Mouse (Mus musculus) megakaryocyte, embryonic 14.5 days (primary cell): Measurements from ENCODE around the gene Tpst2. TPM values are rescaled to one million over a fixed set of nuclear protein-coding genes. Genes with fewer than 3 reads are reported as not detected.

ENCODE experiments used
- H3K27me3 ChIP-seq: replicated peaks from 2 replicates; pipeline ENCODE3; 2012; ENCODE audit warnings: inconsistent platforms
- H3K36me3 ChIP-seq: replicated peaks from 2 replicates; pipeline ENCODE3; 2012; ENCODE audit warnings: low read length, inconsistent platforms, mixed read lengths
- H3K4me1 ChIP-seq: 2 replicates; pipeline ENCODE4 v1.6.1; 2012; ENCODE audit warnings: inconsistent platforms
- H3K4me3 ChIP-seq: replicated peaks from 2 replicates; pipeline ENCODE3; 2012; ENCODE audit warnings: moderate library complexity, mild to moderate bottlenecking, inconsistent platforms
- H3K9me3 ChIP-seq: 2 replicates; pipeline ENCODE4 v1.6.1; 2012; ENCODE audit warnings: inconsistent platforms
- FLI1 ChIP-seq: IDR thresholded peaks from 2 replicates; pipeline ENCODE4 v1.6.1; 2012; ENCODE audit warnings: low read length, inconsistent platforms, mixed read lengths
- GATA1 ChIP-seq: IDR thresholded peaks from 3 replicates; pipeline ENCODE4 v1.6.1; 2012; ENCODE audit warnings: mixed read lengths, low read length, inconsistent platforms, borderline replicate concordance
- polyA plus RNA-seq: library from polyadenylated mRNA; stranded (reverse); fragments of >175 nt; gene quantifications from 2 replicates; pipeline ENCODE4 v1.2.3, GENCODE M21; 2012; ENCODE audit warnings: low replicate concordance; ENCODE audit not compliant: insufficient read depth

The Tpst2 gene
- polyA plus RNA-seq, 1 experiment, result 479 TPM

DNA sequence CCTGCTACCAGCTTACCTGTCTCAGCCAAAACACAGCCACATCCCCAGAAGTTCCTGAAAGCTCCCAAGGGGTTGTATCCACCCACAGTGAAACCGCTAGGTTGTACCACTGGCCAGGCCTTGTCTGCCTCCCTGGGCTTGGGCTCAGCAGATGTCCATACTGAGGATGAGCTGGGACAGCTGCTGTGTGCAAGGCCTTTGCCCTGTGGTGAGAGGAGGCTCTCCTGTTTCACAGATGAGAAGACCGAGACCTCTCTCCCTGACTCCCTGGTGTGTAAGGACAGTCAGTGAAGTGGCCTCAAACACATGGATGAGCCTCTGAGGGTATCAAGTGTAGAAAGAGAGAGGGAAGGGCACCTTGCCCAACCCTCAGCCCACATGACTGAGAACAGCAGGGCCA is 11.2 kb downstream of the Tpst2 start:
- peaks cover 100% of the 10 kb centered on the region for H3K4me1 ChIP-seq
- H3K4me3 ChIP-seq, result peak overlapping the region; percentile 83
- H3K27me3 ChIP-seq, result no peaks in the 10 kb centered on the region
- TF ChIP-seq FLI1, result no peak
- no peak for TF ChIP-seq GATA1
- peaks cover 83% of the 10 kb centered on the region for H3K36me3 ChIP-seq
- H3K9me3 ChIP-seq, result no peaks in the 10 kb centered on the region

DNA sequence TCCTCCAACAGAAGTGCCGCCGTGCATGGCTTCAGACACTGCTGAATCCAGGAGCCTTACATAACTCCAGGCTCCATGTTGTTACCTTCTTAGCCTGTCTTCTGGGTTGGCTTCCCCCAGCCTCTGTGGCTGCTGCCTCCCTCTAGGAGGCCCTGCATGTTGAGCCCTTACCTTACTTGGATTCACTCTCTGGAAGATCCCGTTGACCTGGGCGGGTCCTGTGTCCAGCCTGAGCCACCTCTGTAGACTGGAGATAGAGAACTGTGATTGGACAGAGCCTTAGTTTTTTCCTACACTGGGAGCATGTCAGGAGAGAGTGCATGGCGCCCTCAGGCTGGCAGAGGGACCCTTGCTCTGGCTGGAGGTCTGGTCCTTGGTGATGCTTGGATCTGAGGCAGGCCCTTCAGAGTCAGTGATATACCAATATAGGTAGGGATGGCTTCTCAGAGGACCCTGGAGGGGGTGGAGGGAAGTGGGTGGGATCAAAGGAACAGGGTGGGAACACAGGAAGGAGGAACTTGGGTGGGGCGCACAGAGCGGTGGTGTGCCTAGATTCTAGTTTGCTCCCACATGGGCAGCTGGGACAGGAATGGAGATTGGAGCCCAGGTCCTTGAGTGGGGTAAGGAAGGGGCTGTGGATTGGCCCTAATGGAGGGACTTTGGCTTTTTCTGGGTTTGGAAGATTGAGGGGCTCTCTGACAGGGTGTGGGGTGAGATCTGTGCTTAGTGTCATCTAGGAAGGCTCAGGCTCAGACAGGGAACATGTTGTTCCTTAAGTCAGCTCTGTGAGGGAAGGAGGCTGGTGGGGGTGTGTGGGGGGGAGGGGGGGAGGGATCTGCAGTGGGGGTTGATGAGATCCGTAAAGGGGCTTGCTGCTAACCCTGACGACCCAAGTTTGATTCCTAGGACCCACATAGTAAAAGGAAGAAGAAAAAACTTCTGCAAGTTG is 12.0 kb downstream of the Tpst2 start:
- no peak for TF ChIP-seq GATA1
- TF ChIP-seq FLI1, result no peak
- Histone ChIP-seq H3K4me3 (peak overlapping the region; percentile 83), H3K27me3 (no peaks in the 10 kb centered on the region), H3K36me3 (peaks cover 91% of the 10 kb centered on the region), H3K4me1 (peaks cover 100% of the 10 kb centered on the region), H3K9me3 (no peaks in the 10 kb centered on the region)

- TF ChIP-seq GATA1 (no peak), FLI1 (no peak)
- H3K4me3 ChIP-seq, result peak overlapping the region; percentile 71
Observed at GRCm38 (mm10) chr5:112289236-112289635, 12.7 kb downstream of the Tpst2 start.

DNA sequence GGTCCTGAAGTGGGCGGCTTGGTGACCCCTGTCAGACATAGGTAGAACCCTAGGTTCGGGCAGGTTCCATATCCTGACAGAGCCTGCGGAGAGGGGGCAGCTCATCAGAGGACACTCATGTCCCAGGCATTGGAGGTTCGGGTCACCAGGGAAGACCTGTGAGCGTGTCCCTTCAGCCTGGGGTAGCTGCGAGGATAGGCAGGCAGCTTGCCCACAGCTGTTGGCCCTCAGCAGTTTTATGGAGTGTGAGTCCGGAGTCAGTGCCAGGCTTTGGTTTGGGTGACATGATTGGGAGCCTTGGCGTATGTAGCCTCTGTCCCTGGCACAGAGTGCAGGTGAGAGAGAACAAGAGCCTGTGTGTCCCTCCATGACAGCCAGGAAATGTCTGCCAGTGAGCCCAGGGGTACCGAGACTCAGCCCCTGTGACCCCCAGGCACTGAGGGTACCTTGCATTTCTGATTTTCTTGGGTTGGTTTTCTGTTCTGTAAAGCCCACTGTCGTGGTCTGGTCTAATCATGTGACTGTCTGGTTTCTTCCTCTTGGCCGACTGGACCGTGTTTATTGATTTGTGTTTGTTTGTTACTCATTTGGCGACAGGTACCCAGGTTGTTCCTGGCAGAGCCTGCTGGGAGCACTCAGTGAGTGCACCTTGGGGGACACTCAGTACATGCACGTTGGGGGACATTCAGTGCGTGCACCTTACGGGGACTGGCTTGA is 13.5 kb downstream of the Tpst2 start:
- no peaks in the 10 kb centered on the region for H3K27me3 ChIP-seq
- H3K4me3 ChIP-seq, result peak overlapping the region; percentile 64
- H3K36me3 ChIP-seq, result peaks cover 94% of the 10 kb centered on the region
- peaks cover 100% of the 10 kb centered on the region for H3K4me1 ChIP-seq
- TF ChIP-seq GATA1 (no peak), FLI1 (no peak)
- no peaks in the 10 kb centered on the region for H3K9me3 ChIP-seq

More at GRCm38 (mm10) chr5:112289236-112289635, 12.7 kb downstream of the Tpst2 start:
- H3K4me1 ChIP-seq, result peaks cover 100% of the 10 kb centered on the region
- no peaks in the 10 kb centered on the region for H3K9me3 ChIP-seq
- H3K36me3 ChIP-seq, result peaks cover 93% of the 10 kb centered on the region
- no peaks in the 10 kb centered on the region for H3K27me3 ChIP-seq

- H3K4me1 ChIP-seq, result peaks cover 100% of the 10 kb centered on the region
Observed at GRCm38 (mm10) chr5:112290536-112290880, 14.0 kb downstream of the Tpst2 start.

GRCm38 (mm10) chr5:112291866-112292265 is 15.4 kb downstream of the Tpst2 start:
- TF ChIP-seq GATA1 (no peak), FLI1 (no peak)
- H3K36me3 ChIP-seq, result peaks cover 94% of the 10 kb centered on the region
- no peaks in the 10 kb centered on the region for H3K9me3 ChIP-seq
- no peaks in the 10 kb centered on the region for H3K27me3 ChIP-seq
- peaks cover 100% of the 10 kb centered on the region for H3K4me1 ChIP-seq
- H3K4me3 ChIP-seq, result peak overlapping the region; percentile 73

More at GRCm38 (mm10) chr5:112290536-112290880, 14.0 kb downstream of the Tpst2 start:
- peaks cover 94% of the 10 kb centered on the region for H3K36me3 ChIP-seq
- H3K4me3 ChIP-seq, result peak overlapping the region; percentile 20
- no peaks in the 10 kb centered on the region for H3K9me3 ChIP-seq
- TF ChIP-seq FLI1 (no peak), GATA1 (no peak)
- H3K27me3 ChIP-seq, result no peaks in the 10 kb centered on the region

DNA sequence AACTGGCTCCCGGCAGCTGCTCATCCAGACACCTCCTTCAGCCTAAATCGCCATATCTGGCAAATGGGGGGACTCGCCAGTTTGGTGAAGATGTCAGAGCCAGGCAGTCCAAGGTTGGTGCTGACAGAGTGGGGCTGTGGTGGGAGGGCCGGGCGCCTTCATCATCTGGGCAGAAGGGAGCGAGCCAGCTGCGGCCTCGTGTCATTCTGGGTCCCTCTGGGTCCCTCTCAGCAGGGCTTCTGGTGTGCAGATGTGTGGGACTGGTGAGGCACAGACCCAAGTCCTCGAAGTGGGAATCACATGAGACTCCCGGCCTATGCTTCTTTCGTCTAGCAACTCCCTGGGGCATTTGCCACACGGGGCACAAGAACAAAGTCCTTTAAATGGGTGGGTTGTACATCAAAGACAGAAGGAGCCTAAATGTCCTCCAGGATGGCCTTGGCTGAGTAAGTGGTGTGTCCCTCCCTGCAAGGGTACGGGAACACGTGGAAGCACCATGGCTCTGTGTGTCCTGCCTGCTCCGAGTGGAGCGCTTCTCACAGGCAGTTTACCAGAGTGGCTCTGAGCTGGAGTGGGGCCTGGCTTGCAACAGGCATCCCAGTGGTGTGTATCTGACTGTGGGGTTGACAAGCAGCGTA is 16.0 kb downstream of the Tpst2 start:
- Histone ChIP-seq H3K4me1 (peaks cover 100% of the 10 kb centered on the region), H3K4me3 (peak overlapping the region; percentile 66), H3K36me3 (peaks cover 94% of the 10 kb centered on the region), H3K9me3 (no peaks in the 10 kb centered on the region), H3K27me3 (no peaks in the 10 kb centered on the region)
- TF ChIP-seq GATA1 (no peak), FLI1 (no peak)

DNA sequence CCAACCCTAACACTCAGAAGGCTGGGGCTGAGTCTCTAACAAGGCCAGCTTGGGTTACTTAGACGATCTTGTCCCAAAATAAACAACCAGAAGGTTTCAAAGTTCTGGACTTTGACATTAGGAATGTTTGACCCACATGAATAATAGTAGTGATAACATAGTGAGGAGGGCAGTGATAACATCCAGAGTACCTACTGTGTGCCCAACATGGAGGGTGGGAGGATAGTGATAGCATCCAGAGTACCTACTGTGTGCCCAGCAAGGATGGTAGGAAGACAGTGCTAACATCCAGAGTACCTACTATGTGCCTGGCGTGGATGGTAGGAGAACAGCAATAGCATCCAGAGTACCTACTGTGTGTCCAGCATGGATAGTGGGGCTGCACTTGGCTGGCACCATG is 17.3 kb downstream of the Tpst2 start:
- H3K36me3 ChIP-seq, result peaks cover 95% of the 10 kb centered on the region
- H3K4me1 ChIP-seq, result peaks cover 100% of the 10 kb centered on the region
- H3K27me3 ChIP-seq, result no peaks in the 10 kb centered on the region
- peak overlapping the region; percentile 69 for H3K4me3 ChIP-seq
- TF ChIP-seq FLI1 (no peak), GATA1 (no peak)
- no peaks in the 10 kb centered on the region for H3K9me3 ChIP-seq

GRCm38 (mm10) chr5:112294696-112295095 is 18.2 kb downstream of the Tpst2 start:
- Histone ChIP-seq H3K9me3 (no peaks in the 10 kb centered on the region), H3K4me3 (peak overlapping the region; percentile 69), H3K4me1 (peaks cover 100% of the 10 kb centered on the region), H3K36me3 (peaks cover 98% of the 10 kb centered on the region), H3K27me3 (no peaks in the 10 kb centered on the region)
- no peak for TF ChIP-seq FLI1
- no peak for TF ChIP-seq GATA1

GRCm38 (mm10) chr5:112295162-112295561 is 18.7 kb downstream of the Tpst2 start:
- no peaks in the 10 kb centered on the region for H3K27me3 ChIP-seq
- H3K4me3 ChIP-seq, result peak overlapping the region; percentile 69
- TF ChIP-seq GATA1, result no peak
- TF ChIP-seq FLI1, result no peak
- H3K36me3 ChIP-seq, result peaks cover 98% of the 10 kb centered on the region
- H3K9me3 ChIP-seq, result no peaks in the 10 kb centered on the region
- peaks cover 100% of the 10 kb centered on the region for H3K4me1 ChIP-seq
